Mouse (Mus musculus): ENCODE measurements around the gene Apbb1ip. TPM values are rescaled to one million over a fixed set of nuclear protein-coding genes. Genes with fewer than 3 reads are reported as not detected.

The Apbb1ip gene
- polyA plus RNA-seq, 1 experiment from 2014 or later, result 1.6 TPM

DNA sequence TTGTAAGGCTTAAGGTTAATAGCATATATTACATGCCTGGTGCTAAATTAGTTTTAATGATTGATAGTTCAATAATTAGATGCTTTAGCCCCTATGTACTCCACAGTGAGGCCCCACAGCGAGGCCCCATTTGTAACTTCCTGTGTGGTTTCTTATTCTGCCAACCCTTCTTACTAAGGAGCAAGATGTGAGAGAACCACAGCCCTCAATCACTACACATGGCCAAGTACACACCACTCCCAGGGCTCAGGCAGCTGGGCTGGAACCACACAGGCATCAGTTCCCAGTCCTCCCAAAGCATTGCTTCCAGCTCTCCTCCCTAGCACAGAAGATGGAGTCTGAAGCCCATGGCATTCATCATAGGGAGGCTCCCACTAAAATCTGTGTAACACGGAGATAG lies 31.7 kb downstream of the Apbb1ip start:
- H3K9ac ChIP-seq, result no peak overlapping the region
- H3K27ac ChIP-seq, result no peak overlapping the region
- H3K36me3 ChIP-seq, result no peaks in the 10 kb centered on the region
- no peak overlapping the region for H3K4me3 ChIP-seq
- H3K27me3 ChIP-seq, result no peaks in the 10 kb centered on the region
- WGBS, result 83% methylated on average over 2 of the region's 2 CpGs
- ATAC-seq (ENCODE audit: low FRiP score), result no peak
- H3K4me2 ChIP-seq, result no peak overlapping the region
- H3K9me3 ChIP-seq, result no peaks in the 10 kb centered on the region
- no peaks in the 10 kb centered on the region for H3K4me1 ChIP-seq (replicated peaks)

DNA sequence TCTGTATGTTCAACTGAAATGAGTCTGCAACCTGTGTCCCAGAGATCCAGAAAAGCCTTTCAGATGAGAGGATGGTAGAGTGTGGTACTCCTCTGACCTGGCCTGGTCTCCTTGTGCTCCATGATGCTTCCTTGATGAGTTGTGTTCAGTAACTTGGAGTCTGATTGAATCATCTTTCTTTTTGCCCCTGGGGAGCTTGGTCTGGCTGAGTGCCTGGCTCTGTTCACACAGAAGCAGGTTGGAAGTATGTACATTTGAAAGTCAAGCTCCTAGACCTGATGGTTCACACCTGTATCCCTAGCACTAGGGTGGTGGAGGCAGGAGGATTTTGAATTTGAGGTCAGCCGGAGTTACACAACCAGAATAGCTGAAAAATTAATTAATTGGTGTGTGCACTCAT lies 32.7 kb downstream of the Apbb1ip start:
- Histone ChIP-seq H3K27ac (no peak overlapping the region), H3K27me3 (no peaks in the 10 kb centered on the region), H3K4me3 (no peak overlapping the region), H3K4me2 (no peak overlapping the region), H3K9ac (no peak overlapping the region), H3K4me1 (replicated peaks) (no peaks in the 10 kb centered on the region), H3K36me3 (no peaks in the 10 kb centered on the region), H3K9me3 (no peaks in the 10 kb centered on the region)
- 83% methylated on average over 1 of the region's 1 CpGs for WGBS
- no peak for ATAC-seq (ENCODE audit: low FRiP score)

DNA sequence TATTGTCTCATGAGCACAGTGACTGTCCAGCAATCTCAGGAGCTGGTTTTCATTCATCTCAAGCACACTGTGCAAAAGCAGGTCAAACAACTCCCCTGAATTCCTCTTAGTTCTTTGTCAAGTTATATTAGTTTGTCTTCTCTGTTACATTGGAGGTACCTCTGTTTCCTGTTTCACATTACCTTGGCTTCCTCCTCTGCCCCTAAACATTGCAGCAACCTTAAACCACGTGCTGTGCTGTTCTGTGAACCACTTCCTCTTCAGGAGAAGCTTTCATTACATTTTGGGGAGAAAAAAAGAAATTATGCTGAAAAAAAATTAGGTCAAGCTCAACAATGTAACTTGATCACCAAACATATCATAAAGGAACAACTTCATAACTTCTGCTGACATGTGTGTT lies 33.4 kb downstream of the Apbb1ip start:
- no peak overlapping the region for H3K27ac ChIP-seq
- H3K4me2 ChIP-seq, result no peak overlapping the region
- no peaks in the 10 kb centered on the region for H3K36me3 ChIP-seq
- H3K9me3 ChIP-seq, result no peaks in the 10 kb centered on the region
- no peak for ATAC-seq (ENCODE audit: low FRiP score)
- H3K9ac ChIP-seq, result no peak overlapping the region
- H3K4me3 ChIP-seq, result no peak overlapping the region
- no peaks in the 10 kb centered on the region for H3K27me3 ChIP-seq
- no peaks in the 10 kb centered on the region for H3K4me1 ChIP-seq (replicated peaks)
- WGBS, result 66% methylated on average over 1 of the region's 1 CpGs

DNA sequence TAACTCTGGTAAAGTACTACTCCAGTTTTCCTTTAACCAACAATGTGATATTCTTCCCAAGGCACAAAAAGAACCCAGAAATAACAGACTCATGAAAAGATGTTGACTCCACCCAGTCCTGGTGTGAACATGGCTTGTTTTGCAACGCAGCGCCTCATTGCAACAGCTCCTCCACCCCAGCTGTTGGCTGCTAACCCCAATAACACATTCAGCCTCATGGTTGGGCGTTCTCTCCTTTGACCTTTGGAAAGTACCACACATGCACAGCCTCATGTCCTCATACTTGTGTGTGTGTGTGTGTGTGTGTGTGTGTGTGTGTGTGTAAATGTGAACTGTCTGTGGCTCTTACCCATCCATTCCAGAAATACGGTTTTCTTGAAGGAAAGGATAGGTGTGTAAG lies 37.0 kb downstream of the Apbb1ip start:
- WGBS, result 92% methylated on average over 4 of the region's 4 CpGs
- H3K4me1 ChIP-seq (replicated peaks), result no peaks in the 10 kb centered on the region

DNA sequence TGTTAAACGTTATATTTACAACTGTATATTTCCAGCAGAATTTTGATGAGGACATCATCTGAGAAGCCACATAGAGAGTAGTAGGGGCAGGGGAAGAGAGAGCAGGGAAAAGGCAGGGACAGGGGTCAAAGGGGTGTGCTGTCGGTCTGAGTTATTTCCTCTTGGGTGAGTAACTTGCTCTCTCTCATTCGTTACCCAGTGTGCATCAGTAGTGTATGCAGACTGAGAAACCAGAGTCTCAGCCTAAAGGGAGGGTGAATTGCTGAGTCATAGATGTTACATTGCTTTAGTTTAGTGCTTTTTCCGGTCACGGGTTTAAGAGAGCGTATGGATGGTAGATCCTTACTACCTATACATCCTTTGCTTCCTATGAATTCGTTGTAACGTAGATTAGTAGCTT lies 37.6 kb downstream of the Apbb1ip start:
- Histone ChIP-seq H3K36me3 (no peaks in the 10 kb centered on the region), H3K4me1 (replicated peaks) (no peaks in the 10 kb centered on the region), H3K4me2 (no peak overlapping the region), H3K4me3 (no peak overlapping the region), H3K9me3 (no peaks in the 10 kb centered on the region), H3K9ac (no peak overlapping the region), H3K27me3 (no peaks in the 10 kb centered on the region), H3K27ac (no peak overlapping the region)
- no peak for ATAC-seq (ENCODE audit: low FRiP score)
- WGBS, result 85% methylated on average over 8 of the region's 8 CpGs

More for the DNA sequence above, 37.0 kb downstream of the Apbb1ip start:
- no peak overlapping the region for H3K9ac ChIP-seq
- no peak for ATAC-seq (ENCODE audit: low FRiP score)
- no peak overlapping the region for H3K4me2 ChIP-seq
- no peak overlapping the region for H3K27ac ChIP-seq
- H3K9me3 ChIP-seq, result no peaks in the 10 kb centered on the region
- no peak overlapping the region for H3K4me3 ChIP-seq
- H3K27me3 ChIP-seq, result no peaks in the 10 kb centered on the region
- no peaks in the 10 kb centered on the region for H3K36me3 ChIP-seq

DNA sequence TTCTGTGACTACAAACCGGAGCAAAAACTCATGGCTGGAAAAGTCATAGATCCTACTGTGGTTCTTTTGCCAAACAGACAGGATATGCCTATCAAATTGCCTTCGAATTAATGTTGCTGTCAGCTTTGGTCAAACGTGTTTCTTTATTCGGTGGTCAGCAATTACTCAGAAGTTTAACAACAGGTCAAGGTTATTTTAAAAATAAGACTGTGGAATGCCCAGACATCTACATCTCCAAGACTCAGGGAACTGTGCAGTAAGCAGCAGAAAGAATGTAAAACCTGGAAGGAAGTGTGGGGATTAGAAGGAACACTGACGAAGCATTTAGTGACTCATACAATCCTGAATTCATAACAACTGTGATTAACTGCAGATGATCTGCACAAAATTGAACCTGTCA lies 40.0 kb downstream of the Apbb1ip start:
- Histone ChIP-seq H3K27ac (no peak overlapping the region), H3K4me3 (no peak overlapping the region), H3K9ac (no peak overlapping the region), H3K4me1 (replicated peaks) (no peaks in the 10 kb centered on the region), H3K27me3 (no peaks in the 10 kb centered on the region), H3K4me2 (no peak overlapping the region), H3K9me3 (no peaks in the 10 kb centered on the region), H3K36me3 (no peaks in the 10 kb centered on the region)
- WGBS, result 89% methylated on average over 5 of the region's 5 CpGs
- no peak for ATAC-seq (ENCODE audit: low FRiP score)

DNA sequence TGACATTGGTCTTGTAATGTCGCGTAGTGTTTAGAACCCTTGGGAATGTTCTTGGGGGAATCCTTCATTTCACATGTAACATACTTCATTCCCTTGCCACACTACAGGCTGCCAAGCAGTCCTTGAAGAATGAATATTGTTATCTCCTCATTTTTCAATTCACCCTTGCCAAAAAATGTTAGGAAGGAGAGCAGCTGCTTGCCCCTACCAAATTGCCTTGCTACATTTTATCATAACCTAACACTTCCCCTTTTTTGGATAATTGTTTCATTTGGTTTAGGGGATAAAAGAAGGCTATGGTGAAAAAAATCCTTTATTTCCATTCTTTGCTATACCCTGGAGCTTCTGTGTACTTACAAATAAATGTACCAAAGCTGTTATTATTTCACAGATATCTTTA lies 41.8 kb downstream of the Apbb1ip start:
- 99% methylated on average over 2 of the region's 2 CpGs for WGBS

DNA sequence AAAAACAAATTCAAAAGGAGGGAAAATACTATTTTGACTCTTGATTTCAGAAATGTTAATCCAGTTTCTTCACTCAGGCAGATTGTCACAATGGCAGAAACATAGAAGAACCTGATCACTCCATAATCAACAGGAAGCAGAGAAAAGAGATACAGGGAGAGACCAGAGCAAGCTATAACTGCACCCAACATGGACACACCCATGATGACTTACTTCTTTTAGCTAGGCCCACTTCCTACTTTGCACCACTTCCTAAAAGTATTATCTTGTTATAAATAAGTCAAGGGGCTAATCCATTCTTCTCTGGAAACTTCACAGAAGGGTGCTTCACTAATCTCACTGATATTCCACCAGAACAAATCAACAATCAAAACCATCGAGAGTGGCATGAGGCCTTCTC lies 42.3 kb downstream of the Apbb1ip start:
- no peaks in the 10 kb centered on the region for H3K36me3 ChIP-seq
- no peak overlapping the region for H3K27ac ChIP-seq
- no peaks in the 10 kb centered on the region for H3K4me1 ChIP-seq (replicated peaks)
- ATAC-seq (ENCODE audit: low FRiP score), result no peak
- no peak overlapping the region for H3K4me3 ChIP-seq
- H3K27me3 ChIP-seq, result no peaks in the 10 kb centered on the region
- H3K4me2 ChIP-seq, result no peak overlapping the region
- 56% methylated on average over 1 of the region's 1 CpGs for WGBS
- H3K9me3 ChIP-seq, result no peaks in the 10 kb centered on the region
- no peak overlapping the region for H3K9ac ChIP-seq

More for the DNA sequence above, 41.8 kb downstream of the Apbb1ip start:
- no peak overlapping the region for H3K4me2 ChIP-seq
- no peaks in the 10 kb centered on the region for H3K36me3 ChIP-seq
- no peaks in the 10 kb centered on the region for H3K4me1 ChIP-seq (replicated peaks)
- H3K27me3 ChIP-seq, result no peaks in the 10 kb centered on the region
- H3K27ac ChIP-seq, result no peak overlapping the region
- H3K9ac ChIP-seq, result no peak overlapping the region
- no peak overlapping the region for H3K4me3 ChIP-seq
- no peaks in the 10 kb centered on the region for H3K9me3 ChIP-seq
- ATAC-seq (ENCODE audit: low FRiP score), result no peak

DNA sequence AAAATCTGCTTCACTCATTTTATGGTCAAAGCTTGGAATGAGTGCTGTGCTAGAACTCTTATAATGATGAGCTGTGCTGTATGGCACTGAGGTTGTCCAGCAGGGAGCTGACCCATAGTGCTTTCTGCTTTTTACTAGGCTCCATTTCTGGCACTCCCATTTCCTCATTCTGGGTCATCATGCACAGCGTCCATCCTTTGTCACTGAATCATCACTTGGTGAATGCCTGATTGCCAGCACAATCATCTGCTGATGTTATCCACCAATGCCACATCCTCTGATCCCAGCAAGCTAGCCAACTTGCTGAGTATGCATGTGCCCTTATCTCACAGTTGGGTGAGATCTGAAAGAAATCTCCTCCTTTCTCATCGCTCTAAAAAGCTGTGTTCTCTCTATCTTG lies 48.4 kb downstream of the Apbb1ip start:
- Histone ChIP-seq H3K27ac (no peak overlapping the region), H3K9me3 (no peaks in the 10 kb centered on the region)
- ATAC-seq (ENCODE audit: low FRiP score), result no peak

DNA sequence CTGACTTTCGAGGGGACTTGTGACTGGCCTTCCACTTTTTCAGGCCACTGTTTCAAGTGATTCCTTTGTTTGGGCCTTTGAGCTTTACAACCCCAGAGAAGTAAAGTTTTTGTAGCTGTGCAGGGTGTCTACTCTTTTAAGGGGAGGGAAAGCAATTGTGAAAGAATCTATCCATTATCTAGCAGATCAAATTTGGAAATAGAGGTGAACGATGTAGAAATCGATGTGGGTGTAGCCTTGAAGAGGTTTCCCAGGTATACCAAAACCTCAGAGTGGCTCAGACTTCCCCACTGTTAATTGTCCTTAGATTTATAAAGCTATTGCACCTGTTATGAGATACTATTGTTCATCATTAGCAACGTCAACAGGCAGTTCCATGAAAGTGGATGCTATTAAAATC lies 71.6 kb downstream of the Apbb1ip start:
- no peak overlapping the region for H3K27ac ChIP-seq
- H3K4me1 ChIP-seq (replicated peaks), result no peaks in the 10 kb centered on the region
- WGBS, result 92% methylated on average over 4 of the region's 4 CpGs

More for the DNA sequence above, 48.4 kb downstream of the Apbb1ip start:
- WGBS, result 84% methylated on average over 2 of the region's 2 CpGs
- H3K4me2 ChIP-seq, result no peak overlapping the region
- no peaks in the 10 kb centered on the region for H3K4me1 ChIP-seq (replicated peaks)
- no peaks in the 10 kb centered on the region for H3K36me3 ChIP-seq
- H3K9ac ChIP-seq, result no peak overlapping the region
- no peak overlapping the region for H3K4me3 ChIP-seq
- no peaks in the 10 kb centered on the region for H3K27me3 ChIP-seq

DNA sequence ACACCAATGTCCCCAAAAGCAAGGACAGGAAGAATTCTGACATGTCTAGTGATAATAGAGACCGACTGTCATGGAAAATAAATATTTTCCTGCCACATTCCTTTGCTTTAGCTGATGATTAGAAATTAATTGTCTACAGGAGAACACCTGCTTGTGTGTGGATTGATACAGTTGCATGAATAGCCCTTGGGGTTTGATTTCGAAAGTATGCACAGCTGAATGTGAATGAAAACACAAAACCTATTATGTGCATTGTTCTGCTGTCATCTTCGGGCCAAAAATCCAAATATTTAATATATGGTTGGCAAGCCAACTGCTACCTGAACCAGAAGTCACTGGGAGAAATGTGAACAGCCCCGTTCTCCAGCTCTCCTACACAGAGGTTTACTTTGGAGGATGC lies 78.0 kb downstream of the Apbb1ip start:
- no peak overlapping the region for H3K9ac ChIP-seq
- no peaks in the 10 kb centered on the region for H3K36me3 ChIP-seq
- whole genome bisulfite sequencing, result 81% methylated on average over 4 of the region's 4 CpGs
- no peaks in the 10 kb centered on the region for H3K27me3 ChIP-seq
- no peak overlapping the region for H3K4me2 ChIP-seq
- no peak overlapping the region for H3K27ac ChIP-seq
- ATAC-seq (ENCODE audit: low FRiP score), result no peak
- H3K4me3 ChIP-seq, result no peak overlapping the region
- H3K4me1 ChIP-seq (replicated peaks), result no peaks in the 10 kb centered on the region
- H3K9me3 ChIP-seq, result no peaks in the 10 kb centered on the region

More for the DNA sequence above, 71.6 kb downstream of the Apbb1ip start:
- Histone ChIP-seq H3K27me3 (no peaks in the 10 kb centered on the region), H3K4me3 (no peak overlapping the region), H3K36me3 (no peaks in the 10 kb centered on the region), H3K4me2 (no peak overlapping the region), H3K9me3 (no peaks in the 10 kb centered on the region), H3K9ac (no peak overlapping the region)
- ATAC-seq (ENCODE audit: low FRiP score), result no peak

DNA sequence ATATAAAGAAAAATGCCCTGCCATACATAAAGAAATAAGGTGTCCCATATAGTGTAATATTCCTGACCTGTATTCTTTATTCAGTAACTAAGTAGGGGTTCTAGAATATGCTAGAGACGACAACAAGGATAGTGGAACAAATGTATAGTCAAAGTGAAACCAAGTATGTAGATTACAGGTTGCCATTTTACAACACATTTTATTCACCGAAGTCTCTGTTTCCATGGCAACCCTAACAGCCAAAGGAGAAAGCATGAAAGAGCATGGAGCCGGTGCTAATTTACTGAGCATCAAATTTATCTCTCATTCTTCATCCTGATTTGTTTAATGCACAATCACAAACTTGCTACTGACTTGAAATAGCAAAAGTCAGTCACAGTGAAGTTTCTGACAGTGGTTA lies 83.6 kb downstream of the Apbb1ip start:
- Histone ChIP-seq H3K9me3 (no peaks in the 10 kb centered on the region), H3K36me3 (no peaks in the 10 kb centered on the region), H3K27me3 (no peaks in the 10 kb centered on the region), H3K27ac (no peak overlapping the region), H3K4me1 (replicated peaks) (no peaks in the 10 kb centered on the region), H3K4me3 (no peak overlapping the region), H3K4me2 (no peak overlapping the region), H3K9ac (no peak overlapping the region)
- ATAC-seq (ENCODE audit: low FRiP score), result no peak
- 31% methylated on average over 3 of the region's 3 CpGs for WGBS

DNA sequence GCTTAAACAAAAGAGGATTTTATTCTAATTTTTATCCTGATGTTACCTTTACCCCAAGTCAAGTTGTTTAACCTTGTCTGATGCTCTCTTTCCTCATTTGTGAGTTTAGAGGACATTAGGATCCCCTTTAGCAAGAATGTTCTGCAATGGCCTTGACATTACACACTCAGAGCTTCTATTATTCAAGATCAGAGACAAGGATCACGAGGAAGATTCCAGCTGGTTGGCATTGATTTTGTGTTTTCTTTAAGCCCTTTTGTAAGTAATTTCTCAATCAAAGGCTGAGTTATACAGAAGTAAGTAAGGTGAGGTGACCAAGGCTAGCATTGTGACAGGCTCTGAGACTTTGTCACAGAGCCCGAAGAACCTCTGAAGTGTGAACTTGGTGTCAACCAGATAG lies 88.3 kb downstream of the Apbb1ip start:
- Histone ChIP-seq H3K4me1 (replicated peaks) (no peaks in the 10 kb centered on the region), H3K27me3 (no peaks in the 10 kb centered on the region), H3K9me3 (no peaks in the 10 kb centered on the region), H3K4me3 (no peak overlapping the region), H3K36me3 (no peaks in the 10 kb centered on the region), H3K4me2 (no peak overlapping the region), H3K27ac (no peak overlapping the region), H3K9ac (no peak overlapping the region)
- WGBS, result 81% methylated on average over 2 of the region's 2 CpGs
- ATAC-seq (ENCODE audit: low FRiP score), result no peak

Data from hindbrain, embryonic 13.5 days (tissue).